Mouse (Mus musculus) left cerebral cortex, postnatal 14 days (tissue): ENCODE measurements around the gene Klf4. TPM values are rescaled to one million over a fixed set of nuclear protein-coding genes. Genes with fewer than 3 reads are reported as not detected.

Experiments used
- DNase-seq, 2 experiments: peaks; one replicate each; pipeline ENCODE4 v3.0.0; 2021 to 2022; ENCODE audit warnings: low spot score in 2 of 2, mixed read lengths in 1 of 2
- intact Hi-C: fragments of 180-260 bp; cut with DNase I; formaldehyde crosslinking; loops from one replicate; pipeline ENCODE4 v1.15.1; 2025
- long read RNA-seq, 2 experiments: library from polyadenylated mRNA; stranded (forward); transcript quantifications; one replicate each; pipeline ENCODE4 v2.0.0; 2021
- total RNA-seq, 2 experiments: library from RNA; stranded (reverse); gene quantifications; 2 replicates each; pipeline ENCODE4 v1.2.3; 2021

The Klf4 gene
- total RNA-seq = 1 to 10 TPM; 6.3 to 8.4 TPM
- long read RNA-seq, experiment 1, partial matches to known transcripts = 2 of 2 reads
- long read RNA-seq, experiment 1, other reads (novel, unspliced or antisense) = 0 of 2 reads
- long read RNA-seq, experiment 2, partial matches to known transcripts = 2 of 4 reads
- long read RNA-seq, experiment 2, other reads (novel, unspliced or antisense) = 0 of 4 reads

- DNase-seq = peak; percentile 91 to 92
- intact Hi-C loops = loop anchor here (5.0 kb wide), 2 partner anchors 120 to 835 kb away; no protein-coding TSS in a partner anchor
Measured at GRCm38 (mm10) chr4:55532407-55533195, at the start of gene Klf4. Gene Klf4, minus strand, starts transcription at chr4:55532466.

GRCm38 (mm10) chr4:55571432-55571831 is 39.2 kb upstream of the Klf4 start:
- intact Hi-C loops = no loop called here

DNA sequence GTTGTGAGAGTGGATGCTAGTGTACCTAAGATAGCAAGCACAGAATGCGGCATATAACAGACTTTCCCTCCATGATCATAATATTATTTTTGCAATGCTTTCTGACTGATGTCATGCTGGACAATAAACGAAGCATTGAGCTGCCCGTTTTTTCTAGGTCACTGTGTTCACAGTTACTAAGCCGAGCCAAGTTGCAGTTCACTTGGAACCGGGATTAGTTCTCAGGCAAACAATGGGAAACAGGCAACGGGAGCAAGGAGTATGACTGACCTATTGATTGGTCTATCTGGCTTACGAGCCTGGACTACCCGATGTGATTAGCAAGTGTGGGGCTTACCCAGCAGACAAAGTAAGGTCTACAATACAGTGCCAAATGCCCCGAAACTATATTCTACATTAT is 35.7 kb upstream of the Klf4 start:
- DNase-seq = no peak
- intact Hi-C loops = no loop called here

More at GRCm38 (mm10) chr4:55571432-55571831, 39.2 kb upstream of the Klf4 start:
- DNase-seq = no peak

DNA sequence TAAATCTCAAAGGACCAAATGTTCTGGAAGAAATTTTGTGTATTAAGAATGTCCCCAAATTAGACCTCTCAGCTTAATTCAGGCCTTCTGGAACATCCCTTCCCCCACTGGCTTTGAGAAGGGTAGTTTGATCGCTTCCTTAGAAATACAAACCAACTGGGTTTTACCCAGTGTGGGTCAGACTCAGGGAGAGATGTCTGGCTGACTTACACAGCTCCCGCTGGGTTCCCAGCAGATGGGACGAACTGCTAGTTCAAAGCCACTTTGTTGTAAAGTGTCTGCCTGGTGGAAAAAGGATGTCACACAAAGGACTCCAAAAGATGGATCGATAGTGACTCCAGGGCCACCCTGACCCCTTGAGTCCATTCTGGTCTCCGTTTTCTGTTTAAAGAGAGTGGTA is 35.3 kb upstream of the Klf4 start:
- intact Hi-C loops = no loop called here
- no peak for DNase-seq

DNA sequence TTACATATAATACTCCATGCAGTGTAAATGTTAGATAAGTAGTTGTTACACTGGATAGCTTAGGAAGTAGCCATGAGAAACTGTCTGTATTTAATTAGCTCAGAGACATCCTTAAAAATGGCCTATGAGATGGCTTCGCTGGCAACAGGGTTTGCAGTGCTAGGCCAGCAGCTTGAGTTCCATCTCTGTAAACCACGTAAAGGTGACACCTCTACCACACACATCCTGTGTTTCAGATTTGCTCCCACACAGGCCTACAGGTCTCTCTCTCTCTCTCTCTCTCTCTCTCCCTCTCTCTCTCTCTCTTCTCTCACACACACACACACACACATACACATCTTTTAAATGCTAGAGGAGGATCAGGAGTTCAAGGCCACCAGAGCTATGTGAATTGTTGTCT is 32.1 kb upstream of the Klf4 start:
- no peak for DNase-seq
- intact Hi-C loops = no loop called here

GRCm38 (mm10) chr4:55563050-55563449 is 30.8 kb upstream of the Klf4 start:
- no peak for DNase-seq
- intact Hi-C loops = no loop called here

DNA sequence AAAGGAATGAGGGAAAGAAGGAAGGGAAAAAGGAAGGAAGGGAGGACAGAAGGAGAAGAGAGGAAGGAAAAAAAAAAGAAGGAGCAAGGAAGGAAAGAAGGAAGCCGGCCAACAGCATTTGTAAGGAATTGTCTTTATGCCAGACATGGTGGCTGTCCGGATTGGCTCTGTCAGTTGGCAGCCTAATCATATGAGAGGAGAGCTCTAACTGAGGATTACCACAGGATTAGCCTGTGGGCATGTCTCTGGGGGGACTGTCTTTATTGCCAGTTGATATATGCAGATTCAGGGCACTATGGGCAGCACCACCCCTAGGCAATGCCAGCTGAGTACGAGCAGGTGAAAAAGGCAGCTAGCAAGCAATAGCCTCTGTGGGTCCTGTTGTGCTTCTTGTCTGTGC is 29.8 kb upstream of the Klf4 start:
- intact Hi-C loops = no loop called here
- no peak for DNase-seq

GRCm38 (mm10) chr4:55546869-55547268 is 14.6 kb upstream of the Klf4 start:
- intact Hi-C loops = no loop called here
- no peak for DNase-seq

DNA sequence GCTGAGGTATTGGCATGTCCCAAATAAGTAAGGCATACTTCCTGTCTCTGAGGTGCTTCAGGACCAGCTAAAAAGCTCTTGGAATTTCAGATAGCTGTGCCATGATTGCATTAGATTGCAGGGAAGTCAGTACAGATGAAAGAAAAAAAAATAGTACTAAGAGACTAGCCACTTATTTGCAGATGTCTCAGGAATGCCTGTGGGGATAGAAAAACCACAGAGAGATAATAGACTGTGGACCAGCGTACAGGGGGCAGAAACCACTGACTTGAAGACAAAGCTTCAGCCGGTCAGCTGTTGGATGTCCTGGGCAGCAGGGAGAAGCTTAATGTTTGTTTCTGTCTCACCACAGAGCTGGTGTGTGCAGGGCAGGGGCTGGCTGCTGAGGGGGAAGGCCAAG is 10.5 kb upstream of the Klf4 start:
- DNase-seq = no peak
- intact Hi-C loops = no loop called here

DNA sequence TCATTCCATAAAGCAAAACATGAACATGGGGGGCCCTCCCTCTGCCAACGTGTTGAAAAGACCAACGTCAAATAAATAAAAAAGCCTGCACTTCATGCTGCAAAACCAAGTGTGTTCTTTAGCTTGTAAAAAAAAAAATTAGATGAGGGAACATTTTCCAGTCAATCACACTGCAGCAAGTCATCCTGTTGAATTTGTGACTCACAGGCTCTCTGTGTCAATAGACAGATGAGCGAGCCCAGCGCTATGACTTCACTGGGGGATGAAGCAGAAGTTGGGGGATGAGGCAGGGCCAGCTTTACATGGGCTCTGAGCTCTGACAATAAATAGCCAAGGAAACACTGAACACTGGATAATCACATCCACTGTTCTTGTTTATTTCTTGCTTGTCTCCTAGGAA is 9.4 kb upstream of the Klf4 start:
- intact Hi-C loops = no loop called here
- DNase-seq = no peak

- no peak for DNase-seq
- intact Hi-C loops = no loop called here
Measured at GRCm38 (mm10) chr4:55541221-55541620, 9.0 kb upstream of the Klf4 start.

DNA sequence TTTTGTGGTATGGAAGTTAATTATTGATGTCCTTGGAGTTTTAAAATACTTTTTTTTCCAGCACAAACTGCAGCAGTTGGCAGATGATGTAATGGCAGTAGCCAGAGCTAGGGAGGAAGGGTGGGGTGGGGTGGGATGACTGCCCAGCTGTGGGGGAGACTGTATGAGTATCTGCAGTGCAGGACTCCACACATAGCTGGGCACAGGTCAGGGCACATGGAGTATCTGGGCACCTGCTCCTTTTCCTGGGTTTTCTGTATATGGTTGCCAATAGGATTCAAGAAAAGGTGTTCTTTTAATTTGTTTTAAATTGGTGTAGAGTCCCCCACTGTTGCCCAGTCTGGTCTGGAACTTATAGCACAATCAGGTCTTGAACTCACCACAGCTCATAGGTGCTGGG is 2.7 kb upstream of the Klf4 start:
- intact Hi-C loops = no loop called here
- no peak for DNase-seq

DNA sequence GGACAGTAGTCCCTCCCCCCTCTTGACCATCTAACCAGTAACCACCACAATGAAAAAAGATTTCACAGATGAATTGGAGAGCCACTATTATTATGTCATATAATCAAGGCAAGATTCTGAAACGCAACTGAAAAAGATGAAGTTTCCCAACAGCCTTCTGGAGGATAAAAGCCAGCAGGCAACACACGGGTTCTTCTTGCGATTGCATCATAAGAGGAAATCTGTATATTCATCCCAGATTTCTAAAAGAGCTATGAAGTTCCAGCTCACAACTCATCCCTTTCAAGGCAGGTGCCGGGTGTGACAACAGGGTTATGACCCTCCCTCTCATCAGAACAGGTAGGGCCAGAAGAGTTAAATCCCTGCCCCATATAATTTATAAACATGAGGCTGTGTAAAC is 2.2 kb upstream of the Klf4 start:
- intact Hi-C loops = loop anchor here (5.0 kb wide), 2 partner anchors 118 to 833 kb away; no protein-coding TSS in a partner anchor
- no peak for DNase-seq

GRCm38 (mm10) chr4:55533803-55534254 is 1.6 kb upstream of the Klf4 start:
- intact Hi-C loops = loop anchor here (5.0 kb wide), 2 partner anchors 118 to 833 kb away; no protein-coding TSS in a partner anchor
- DNase-seq = peak in 1 of 2 experiments; percentile 9

GRCm38 (mm10) chr4:55533196-55533802 is 1.0 kb upstream of the Klf4 start:
- intact Hi-C loops = loop anchor here (5.0 kb wide), 2 partner anchors 119 to 834 kb away; no protein-coding TSS in a partner anchor
- no peak for DNase-seq

DNA sequence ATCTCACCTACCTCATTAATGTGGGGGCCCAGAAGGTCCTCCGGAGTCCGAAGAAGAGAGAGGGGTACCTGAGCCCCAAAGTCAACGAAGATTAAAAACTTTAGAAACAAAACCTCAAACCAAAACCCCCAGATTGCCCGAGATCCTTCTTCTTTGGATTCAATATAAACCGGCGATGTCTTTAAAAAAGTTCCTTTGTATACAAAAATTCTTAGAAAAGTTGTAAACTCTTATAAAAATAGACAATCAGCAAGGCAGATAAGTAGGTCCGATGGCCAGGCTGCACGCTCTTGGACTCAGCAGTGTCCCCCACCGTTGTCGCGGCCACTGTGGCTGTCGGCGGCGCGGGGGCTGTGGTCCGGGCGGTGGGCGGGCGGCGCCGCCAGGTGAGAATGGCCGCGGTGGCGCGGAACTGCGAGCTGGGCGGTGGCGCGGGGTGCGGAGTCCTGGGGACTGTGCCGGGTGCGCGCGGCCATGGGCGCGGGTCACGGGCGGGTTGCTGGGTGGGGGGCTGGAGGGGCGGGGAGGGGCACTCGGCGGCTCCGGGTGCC is 335 bp downstream of the Klf4 start:
- intact Hi-C loops = loop anchor here (2.0 to 5.0 kb wide), 3 partner anchors 120 to 1155 kb away; no protein-coding TSS in a partner anchor
- DNase-seq = no peak

- DNase-seq = peak; percentile 10 to 11
Measured at GRCm38 (mm10) chr4:55531096-55531855, 990 bp downstream of the Klf4 start.

DNA sequence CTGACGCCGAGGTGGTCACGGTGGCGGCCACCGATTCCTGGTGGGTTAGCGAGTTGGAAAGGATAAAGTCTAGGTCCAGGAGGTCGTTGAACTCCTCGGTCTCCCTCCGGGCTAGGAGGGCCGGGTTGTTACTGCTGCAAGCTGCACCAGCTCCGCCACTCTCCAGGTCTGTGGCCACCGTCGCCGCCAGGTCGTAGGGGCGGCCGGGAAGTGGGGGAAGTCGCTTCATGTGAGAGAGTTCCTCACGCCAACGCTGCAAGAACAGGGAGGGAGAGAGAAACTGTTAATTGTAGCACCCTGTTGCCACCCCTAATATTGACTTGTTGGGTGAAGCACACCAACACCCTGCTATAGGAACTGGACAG is 1.6 kb downstream of the Klf4 start:
- intact Hi-C loops = loop anchor here (2.0 to 5.0 kb wide), 3 partner anchors 122 to 1156 kb away; no protein-coding TSS in a partner anchor
- DNase-seq = no peak

More at GRCm38 (mm10) chr4:55531096-55531855, 990 bp downstream of the Klf4 start:
- intact Hi-C loops = loop anchor here (2.0 to 5.0 kb wide), 3 partner anchors 121 to 1156 kb away; no protein-coding TSS in a partner anchor

GRCm38 (mm10) chr4:55530236-55530635 is 2.0 kb downstream of the Klf4 start:
- intact Hi-C loops = loop anchor here (2.0 to 5.0 kb wide), 3 partner anchors 122 to 1157 kb away; no protein-coding TSS in a partner anchor
- DNase-seq = peak; percentile 73 to 74
